Mouse (Mus musculus) midbrain, embryonic 13.5 days (tissue): ENCODE results near the gene Olfr690. TPM values are rescaled to one million over a fixed set of nuclear protein-coding genes. Genes with fewer than 3 reads are reported as not detected.

ENCODE experiments used
- ATAC-seq: fragments of 200-750 bp; cut with Nextera tagmentation; 2 replicates; pipeline ENCODE4 v1.8.0; 2017; ENCODE audit warnings: mild to moderate bottlenecking, moderate TSS enrichment, moderate library complexity
- H3K27ac ChIP-seq: fragments of 300-500 bp; sonication (generic); 2 replicates; pipeline ENCODE4 v1.5.1; 2015; ENCODE audit warnings: inconsistent platforms, mild to moderate bottlenecking, moderate library complexity
- H3K27me3 ChIP-seq: fragments of 300-500 bp; sonication (generic); 2 replicates; pipeline ENCODE4 v1.6.1; 2015; ENCODE audit warnings: mild to moderate bottlenecking, inconsistent platforms
- H3K36me3 ChIP-seq: fragments of 300-500 bp; sonication (generic); 2 replicates; pipeline ENCODE4 v1.6.1; 2015; ENCODE audit warnings: mild to moderate bottlenecking, inconsistent platforms
- H3K4me1 ChIP-seq: fragments of 300-500 bp; sonication (generic); replicated peaks from 2 replicates; pipeline ENCODE4 v1.6.1; 2015; ENCODE audit warnings: inconsistent platforms
- H3K4me2 ChIP-seq: fragments of 300-500 bp; sonication (generic); replicated peaks from 2 replicates; pipeline ENCODE4 v1.6.1; 2015; ENCODE audit warnings: moderate library complexity, mild to moderate bottlenecking, inconsistent platforms
- H3K4me3 ChIP-seq: fragments of 300-500 bp; sonication (generic); replicated peaks from 2 replicates; pipeline ENCODE4 v1.5.1; 2015; ENCODE audit warnings: mild to moderate bottlenecking, inconsistent platforms
- H3K9ac ChIP-seq: fragments of 300-500 bp; sonication (generic); replicated peaks from 2 replicates; pipeline ENCODE4 v1.6.1; 2015; ENCODE audit warnings: mild to moderate bottlenecking, inconsistent platforms
- H3K9me3 ChIP-seq: fragments of 300-500 bp; sonication (generic); 2 replicates; pipeline ENCODE4 v1.6.1; 2016; ENCODE audit warnings: mild to moderate bottlenecking, inconsistent platforms
- WGBS: fragments of 180-500 bp; shearing (Covaris S2); methylation state at CpG from one replicate; pipeline ENCODE4 v1.1.7; 2015; 5-methylcytosine and 5-hydroxymethylcytosine counted together
- polyA plus RNA-seq: library from polyadenylated mRNA; unstranded; fragments of >200 nt; fragmentation: Nextera tagmentation; extraction: Ambion mirVana; gene quantifications from 2 replicates; pipeline ENCODE4 v1.2.1, GENCODE M21; 2015

Gene Olfr690
- polyA plus RNA-seq, 1 experiment from 2014 or later = not detected

GRCm38 (mm10) chr7:105342170-105342569, 8.3 kb upstream of the Olfr690 start, which contains the start of gene Olfr691:
Olfr691 (minus strand) TSS chr7:105342270.
- no peak within 1 kb of the TSS for H3K27ac ChIP-seq
- WGBS = 54% methylated on average over 1 of the region's 1 CpGs

DNA sequence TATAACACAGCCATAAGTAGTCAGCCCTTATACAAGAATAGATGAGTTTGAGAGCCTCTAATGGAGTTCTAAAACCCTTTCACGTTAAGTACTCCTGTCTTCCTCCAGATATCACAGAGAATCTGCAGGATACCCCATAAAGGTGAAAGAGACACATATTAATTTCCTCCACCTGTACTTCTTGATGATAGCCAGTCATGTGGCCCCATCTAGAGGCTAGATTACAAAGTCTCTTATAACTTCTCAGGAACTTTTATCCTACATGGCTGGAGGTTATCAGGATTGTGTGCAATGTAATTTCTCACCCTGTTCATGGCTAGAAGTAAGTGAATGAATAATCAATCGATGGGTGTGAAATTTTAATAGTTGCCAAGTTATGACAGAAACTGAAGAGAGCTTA, 8.6 kb downstream of the Olfr690 start:
- Histone ChIP-seq H3K36me3 (no peaks in the 10 kb centered on the region), H3K4me2 (no peak overlapping the region), H3K27ac (no peak overlapping the region), H3K4me3 (no peak overlapping the region), H3K9me3 (no peaks in the 10 kb centered on the region), H3K4me1 (no peaks in the 10 kb centered on the region), H3K9ac (no peak overlapping the region), H3K27me3 (no peaks in the 10 kb centered on the region)
- WGBS = 78% methylated on average over 2 of the region's 2 CpGs
- ATAC-seq = no peak

More at GRCm38 (mm10) chr7:105342170-105342569, 8.3 kb upstream of the Olfr690 start, which contains the start of gene Olfr691:
- Histone ChIP-seq H3K4me2 (no peak within 1 kb of the TSS), H3K27me3 (no peaks in the 10 kb centered on the region), H3K36me3 (no peaks in the 10 kb centered on the region), H3K9me3 (no peaks in the 10 kb centered on the region), H3K9ac (no peak within 1 kb of the TSS), H3K4me1 (no peaks in the 10 kb centered on the region), H3K4me3 (no peak within 1 kb of the TSS)
- ATAC-seq = no peak

DNA sequence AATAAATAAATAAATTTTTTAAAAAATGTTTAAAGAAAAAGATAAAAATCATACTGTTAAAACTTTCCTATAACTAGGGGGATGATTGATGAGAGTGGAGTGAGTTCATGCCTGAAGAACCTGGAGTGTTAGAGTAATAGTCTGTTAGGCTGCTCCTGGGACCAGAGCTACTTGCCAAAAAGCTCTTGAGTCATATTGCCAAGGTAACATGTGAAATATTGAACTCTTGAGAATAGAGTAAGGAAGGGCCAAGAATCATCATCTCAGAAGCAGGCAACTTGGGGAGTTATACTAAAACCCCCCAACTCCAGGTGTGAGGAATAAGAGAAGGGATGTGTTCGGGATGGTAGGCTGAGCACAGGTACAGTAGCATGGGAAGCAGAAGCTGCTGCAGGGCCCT, 23.0 kb downstream of the Olfr690 start, which contains the start of gene Olfr689:
Olfr689 (plus strand) TSS at position 301 of the 400 bp plus-strand sequence.
- H3K4me1 ChIP-seq = no peaks in the 10 kb centered on the region

DNA sequence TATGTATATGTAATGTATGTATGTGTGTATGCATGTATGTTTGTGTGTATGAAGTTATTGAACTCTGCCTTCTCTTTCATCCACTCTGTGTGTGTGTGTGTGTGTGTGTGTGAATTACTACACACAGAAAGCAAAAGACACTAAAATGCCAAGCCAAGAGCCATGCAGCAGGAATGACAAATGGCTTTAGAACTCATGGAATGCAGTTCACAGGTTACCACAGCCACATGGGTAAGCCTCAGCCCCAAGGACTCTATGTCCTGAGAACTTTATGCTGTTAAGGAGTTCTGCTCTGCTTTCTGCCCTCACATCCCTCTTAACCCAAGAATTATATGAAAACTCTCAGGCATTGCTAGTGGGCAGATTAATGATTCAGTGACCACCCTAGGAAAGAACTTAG, 43.9 kb downstream of the Olfr690 start:
- no peak for ATAC-seq
- no peak overlapping the region for H3K27ac ChIP-seq
- no peak overlapping the region for H3K4me3 ChIP-seq
- no peak overlapping the region for H3K4me2 ChIP-seq
- H3K27me3 ChIP-seq = no peaks in the 10 kb centered on the region
- H3K9ac ChIP-seq = no peak overlapping the region
- no peaks in the 10 kb centered on the region for H3K4me1 ChIP-seq
- no peaks in the 10 kb centered on the region for H3K9me3 ChIP-seq
- H3K36me3 ChIP-seq = no peaks in the 10 kb centered on the region

More for the DNA sequence above, 23.0 kb downstream of the Olfr690 start, which contains the start of gene Olfr689:
- Histone ChIP-seq H3K4me3 (no peak within 1 kb of the TSS), H3K27me3 (no peaks in the 10 kb centered on the region), H3K27ac (no peak within 1 kb of the TSS), H3K36me3 (no peaks in the 10 kb centered on the region), H3K9me3 (no peaks in the 10 kb centered on the region), H3K9ac (no peak within 1 kb of the TSS), H3K4me2 (no peak within 1 kb of the TSS)
- 100% methylated on average over 1 of the region's 1 CpGs for WGBS
- ATAC-seq = no peak

- ATAC-seq = no peak
- no peak within 1 kb of the TSS for H3K9ac ChIP-seq
- 76% methylated on average over 6 of the region's 6 CpGs for WGBS
- no peaks in the 10 kb centered on the region for H3K4me1 ChIP-seq
- H3K9me3 ChIP-seq = no peaks in the 10 kb centered on the region
- H3K27me3 ChIP-seq = no peaks in the 10 kb centered on the region
- H3K4me2 ChIP-seq = no peak within 1 kb of the TSS
- no peaks in the 10 kb centered on the region for H3K36me3 ChIP-seq
- no peak within 1 kb of the TSS for H3K27ac ChIP-seq
- no peak within 1 kb of the TSS for H3K4me3 ChIP-seq
These were observed 46.1 kb downstream of the Olfr690 start, which contains the start of gene Olfr688 for GRCm38 (mm10) chr7:105287795-105288194. Olfr688 (plus strand) TSS chr7:105288095.

Other genes starting within 250 kb of the Olfr690 start
- gene Olfr680-ps1, start 241.3 kb downstream of the Olfr690 start, polyA plus RNA-seq = not detected in 2 replicates
- gene Olfr681, start 217.3 kb downstream of the Olfr690 start, polyA plus RNA-seq = not detected in 2 replicates
- not detected in 2 replicates for gene Olfr683, start 187.1 kb downstream of the Olfr690 start, polyA plus RNA-seq
- not detected in 2 replicates for gene Olfr684, start 170.5 kb downstream of the Olfr690 start, polyA plus RNA-seq
- gene Olfr685, start 148.1 kb downstream of the Olfr690 start, polyA plus RNA-seq = not detected in 2 replicates
- gene Olfr686, start 126.6 kb downstream of the Olfr690 start, polyA plus RNA-seq = not detected in 2 replicates
- gene Olfr688, start 46.0 kb downstream of the Olfr690 start, polyA plus RNA-seq = not detected in 2 replicates
- not detected in 2 replicates for gene Olfr689, start 22.9 kb downstream of the Olfr690 start, polyA plus RNA-seq
- gene Olfr691, start 8.2 kb upstream of the Olfr690 start, polyA plus RNA-seq = 0.13 and 0.21 TPM in 2 replicates
- not detected in 2 replicates for gene Olfr692, start 34.1 kb upstream of the Olfr690 start, polyA plus RNA-seq
- gene Gm5901, start 40.9 kb upstream of the Olfr690 start, polyA plus RNA-seq = not detected in 2 replicates
- gene Fam160a2, start 66.0 kb upstream of the Olfr690 start, polyA plus RNA-seq = 46.3 and 47.8 TPM in 2 replicates
- gene Cnga4, start 70.5 kb upstream of the Olfr690 start, polyA plus RNA-seq = not detected in 2 replicates
- gene Cckbr, start 91.6 kb upstream of the Olfr690 start, polyA plus RNA-seq = 0.62 and 0.87 TPM in 2 replicates
- gene Cavin3, start 148.2 kb upstream of the Olfr690 start, polyA plus RNA-seq = 18.3 and 22.1 TPM in 2 replicates
- gene Smpd1, start 220.3 kb upstream of the Olfr690 start, polyA plus RNA-seq = 66.3 and 68.9 TPM in 2 replicates
- 234 and 240 TPM in 2 replicates for gene Apbb1, start 247.5 kb upstream of the Olfr690 start, polyA plus RNA-seq